Mouse (Mus musculus) A20 (cell line): ENCODE measurements around the gene Bag1.
"Not testable (repeated sequence)": the region's sequence is repeated elsewhere in the genome, so short reads cannot be mapped to it uniquely, and the experiment has no call there.

Experiments
- DNase-seq: peaks from one replicate; pipeline ENCODE4 v3.0.0-alpha.2; 2011; ENCODE audit warnings: low read depth, low spot score

Gene Bag1

DNA sequence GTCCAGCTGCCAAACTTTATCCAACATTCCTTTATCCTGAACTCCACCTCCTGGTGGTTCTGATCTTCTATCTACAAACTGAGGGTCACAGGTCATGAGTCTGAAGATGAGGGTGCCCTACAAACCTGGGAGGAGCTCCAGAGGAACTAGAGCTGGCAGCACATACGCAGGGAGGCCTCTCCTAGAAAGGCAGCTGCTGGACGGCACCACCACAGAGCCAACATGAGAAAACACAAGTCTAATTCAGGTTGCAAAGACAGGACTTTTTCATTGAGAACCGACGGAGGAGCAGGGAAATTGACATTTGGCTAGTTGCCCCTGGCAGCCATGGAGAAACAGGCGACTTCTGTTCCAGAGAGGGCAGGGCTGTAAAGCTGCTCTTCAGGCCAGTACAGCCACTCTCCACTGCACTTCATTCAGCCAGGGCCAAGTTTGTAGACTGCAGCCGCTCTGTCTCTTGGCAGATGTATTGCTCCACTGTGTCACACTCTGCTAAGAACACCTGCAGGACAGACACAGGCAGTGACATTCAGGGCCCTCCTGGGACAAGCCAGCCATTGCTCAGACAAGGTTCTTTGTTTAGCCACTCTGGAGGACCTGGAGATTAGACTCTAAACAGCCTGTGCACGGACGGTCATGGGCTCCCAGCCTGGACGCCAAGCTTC lies 11.8 kb downstream of the Bag1 start:
- peak; percentile 20 for DNase-seq

DNA sequence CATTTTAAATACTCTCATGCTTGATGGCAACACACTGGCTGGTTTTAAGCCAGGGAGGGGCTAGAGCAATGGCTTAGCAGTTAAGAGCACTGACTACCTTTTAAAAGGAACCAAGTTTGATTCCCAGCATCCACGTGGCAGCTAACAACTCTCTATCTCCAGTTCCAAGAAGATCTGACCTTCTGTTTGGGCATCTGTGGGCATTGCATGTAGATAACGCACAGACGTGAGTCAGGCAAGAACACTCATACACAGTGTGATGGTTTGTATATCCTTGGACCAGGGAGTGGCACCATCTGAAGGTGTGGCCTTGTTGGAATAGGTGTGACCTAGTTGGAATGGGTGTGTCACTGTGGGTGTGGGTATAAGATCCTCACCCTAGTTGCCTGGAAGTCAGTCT lies 13.7 kb downstream of the Bag1 start:
- DNase-seq: not testable (repeated sequence)

DNA sequence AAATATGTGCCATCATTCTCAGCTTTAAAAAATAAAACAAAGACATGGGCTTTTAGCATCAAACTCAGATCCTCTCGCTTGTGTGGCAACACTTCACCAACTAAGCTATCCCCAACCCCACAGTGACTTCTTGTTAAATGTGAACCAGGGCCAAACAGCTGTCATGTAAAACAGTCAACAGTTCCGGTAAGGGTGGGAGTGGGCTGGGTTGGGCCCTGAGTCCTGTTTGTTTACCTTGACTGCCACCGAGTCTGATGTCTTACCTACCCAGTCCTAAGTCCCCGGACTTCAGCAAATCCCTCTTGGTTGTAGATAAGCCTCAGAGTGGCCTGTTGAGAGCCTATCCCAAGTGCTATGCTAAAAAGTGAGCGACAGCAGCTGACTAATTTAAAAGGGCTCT lies 14.4 kb downstream of the Bag1 start:
- DNase-seq: no peak

DNA sequence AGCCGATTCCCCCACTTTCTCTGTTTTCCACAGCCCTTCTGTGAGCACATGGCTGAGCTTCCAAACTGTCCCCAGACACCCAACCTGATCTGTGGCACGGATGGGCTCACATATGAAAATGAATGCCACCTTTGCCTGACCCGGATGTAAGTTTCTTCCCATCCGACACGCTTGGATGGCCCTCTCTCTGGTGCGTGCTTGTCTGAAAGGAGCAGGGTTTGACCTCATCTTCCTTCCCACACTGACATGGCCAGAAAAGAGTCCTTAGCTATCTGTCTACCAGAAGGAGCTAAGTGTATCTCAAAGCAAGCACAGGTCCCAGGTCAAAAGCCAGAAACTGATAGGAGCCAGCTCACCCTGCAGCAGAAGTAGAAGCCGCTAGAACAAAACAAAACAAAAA lies 19.0 kb downstream of the Bag1 start:
- peak; percentile 53 for DNase-seq

DNA sequence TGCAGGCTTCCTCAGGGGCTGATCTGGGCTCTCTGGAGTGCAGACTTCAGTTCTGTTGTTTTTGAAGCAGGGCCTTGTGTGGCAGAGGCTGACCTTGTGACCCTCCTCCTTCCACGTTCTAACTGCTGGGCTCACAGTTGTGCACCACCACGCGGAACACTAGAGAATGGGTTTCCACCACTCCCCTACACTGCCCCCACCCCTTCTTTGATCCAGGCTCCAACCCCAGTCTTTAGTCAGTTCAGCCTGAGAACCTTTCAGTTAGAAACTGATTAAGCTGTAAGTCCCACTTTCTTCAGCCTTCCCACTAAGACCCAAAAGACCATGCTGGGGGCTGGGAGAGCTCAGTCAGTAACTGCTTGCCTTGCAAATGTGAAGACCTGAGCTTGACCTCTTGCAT lies 22.5 kb downstream of the Bag1 start:
- no peak for DNase-seq

DNA sequence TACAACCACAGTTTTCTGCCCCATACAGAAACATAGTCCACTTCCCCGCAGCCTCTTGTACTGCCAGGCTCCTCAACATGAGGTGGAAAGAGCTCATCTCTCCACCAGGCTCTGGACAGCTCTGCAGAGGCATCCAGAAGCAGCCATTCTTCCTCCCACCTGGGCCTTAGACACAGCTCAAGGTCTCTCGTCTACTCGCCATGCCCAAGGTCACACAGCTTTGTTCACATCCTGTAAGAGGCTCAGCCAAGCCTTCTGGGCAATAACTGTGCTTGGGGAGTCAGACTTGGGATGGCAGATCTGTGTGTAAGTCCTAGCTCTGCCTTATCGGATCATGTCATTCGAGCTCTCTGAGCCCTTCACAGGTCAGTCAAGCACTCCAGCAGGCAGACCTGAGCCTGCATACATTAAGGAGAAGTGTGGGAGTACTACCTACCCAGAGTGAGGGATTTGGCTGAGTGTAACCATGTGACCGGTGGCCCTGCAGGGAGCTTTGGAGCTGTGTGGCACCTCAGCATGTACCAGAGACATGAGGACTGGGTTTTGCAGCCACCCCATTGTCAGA lies 24.9 kb downstream of the Bag1 start:
- no peak for DNase-seq

DNA sequence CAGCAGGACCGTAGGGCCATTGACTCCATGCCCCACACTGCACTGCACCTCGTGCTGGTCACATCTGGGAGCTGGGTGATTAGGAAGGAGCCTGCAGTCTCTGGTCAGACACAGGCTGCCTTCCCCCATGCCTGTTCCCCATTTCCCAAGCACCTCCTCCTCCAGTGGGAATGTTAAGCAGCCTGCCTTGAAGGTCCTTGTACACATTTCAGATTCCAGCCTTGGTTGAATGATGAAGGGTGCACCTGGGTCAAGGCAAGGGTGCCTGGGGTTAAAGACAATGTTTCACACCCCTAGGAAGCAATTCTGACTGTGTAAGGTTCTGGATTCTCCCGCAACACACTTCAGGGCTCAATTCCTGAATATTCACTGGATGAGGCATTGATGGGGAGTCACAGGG lies 26.8 kb downstream of the Bag1 start:
- no peak for DNase-seq

DNA sequence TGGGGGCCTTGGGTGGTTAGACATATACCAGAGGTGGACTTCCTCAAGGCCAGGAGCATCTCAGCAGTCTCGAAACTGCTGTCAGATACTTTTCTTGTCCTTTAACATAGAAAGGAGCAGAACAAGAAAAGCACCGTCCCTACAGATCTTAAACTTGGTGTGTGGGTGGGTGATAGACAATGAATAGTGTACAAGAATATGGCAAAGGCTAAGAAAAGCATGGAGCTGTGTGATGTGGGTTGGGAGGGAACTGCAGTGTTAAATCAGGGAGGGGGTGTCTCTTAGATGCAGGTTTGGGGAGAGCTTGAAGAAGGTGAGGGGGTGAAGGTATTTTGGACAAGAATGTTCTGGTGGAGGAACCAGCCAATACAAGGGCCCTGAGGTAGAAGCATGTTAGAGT lies 27.5 kb downstream of the Bag1 start:
- no peak for DNase-seq

DNA sequence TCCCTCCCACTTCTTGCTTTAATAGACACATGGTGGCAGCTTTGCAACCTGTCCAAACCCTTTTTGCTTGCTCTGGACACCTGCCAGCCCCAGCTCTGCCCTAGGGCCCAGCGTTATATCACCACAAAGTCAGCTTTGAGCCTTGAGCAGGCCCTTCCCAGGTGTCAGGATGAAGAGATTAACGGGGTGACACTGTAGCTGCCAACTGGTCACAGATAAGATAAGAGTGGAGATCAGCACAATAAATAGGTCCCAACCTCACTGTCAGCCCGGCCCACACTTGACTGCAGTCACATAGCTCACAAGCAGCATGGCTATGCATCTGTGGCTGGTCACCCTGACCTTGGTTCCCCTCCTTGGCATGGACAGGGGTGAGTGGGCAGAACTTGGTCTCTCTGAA lies 28.3 kb downstream of the Bag1 start, which contains the start of gene Spink4:
TSS of gene Spink4 (plus strand) at position 268 of the 400 bp plus-strand sequence.
- no peak for DNase-seq

DNA sequence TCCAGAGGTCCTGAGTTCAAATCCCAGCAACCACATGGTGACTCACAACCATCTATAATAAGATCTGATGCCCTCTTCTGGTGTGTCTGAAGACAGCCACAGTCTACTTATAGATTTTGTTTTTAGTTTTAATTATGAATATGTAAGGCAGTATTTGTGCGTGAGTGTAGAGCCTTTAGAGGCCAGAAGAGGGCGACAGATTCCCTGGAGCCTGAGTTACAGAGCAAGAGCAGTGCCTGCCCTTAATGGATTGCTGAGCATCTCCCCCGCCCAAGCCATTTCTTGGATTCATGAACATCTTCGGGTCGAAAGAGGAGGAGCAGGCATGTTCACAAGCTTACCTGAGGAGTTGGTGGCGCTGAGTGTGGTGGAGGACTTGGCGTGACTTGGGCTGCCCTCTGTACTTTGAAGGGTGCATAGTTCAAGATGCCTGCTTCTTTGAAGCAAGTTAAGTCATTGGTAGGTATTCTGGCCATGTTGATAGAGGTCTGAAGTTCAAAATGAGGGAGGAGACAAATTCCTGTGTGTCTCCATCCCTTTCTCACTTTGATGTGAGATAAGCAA lies 31.4 kb downstream of the Bag1 start:
- peak; percentile 21 for DNase-seq

DNA sequence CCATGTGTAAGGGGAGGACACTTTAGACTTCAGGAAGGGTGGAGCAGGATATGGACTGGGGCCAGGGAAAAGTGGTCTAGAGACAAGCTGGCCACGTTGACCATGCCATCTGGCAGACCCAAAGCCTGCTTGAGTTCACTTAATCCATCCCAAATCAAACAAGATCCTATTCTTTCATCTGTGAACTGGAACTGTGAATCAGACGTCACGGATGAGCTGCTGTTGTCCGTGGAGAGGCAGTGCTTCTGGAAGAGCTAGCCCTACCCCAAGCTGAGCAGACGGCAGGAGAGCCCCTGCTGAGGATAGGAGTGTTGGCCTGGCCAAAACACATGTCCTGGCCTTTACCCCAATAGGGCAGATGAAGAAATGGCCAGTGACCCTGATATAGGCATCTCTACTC lies 32.1 kb downstream of the Bag1 start:
- no peak for DNase-seq

DNA sequence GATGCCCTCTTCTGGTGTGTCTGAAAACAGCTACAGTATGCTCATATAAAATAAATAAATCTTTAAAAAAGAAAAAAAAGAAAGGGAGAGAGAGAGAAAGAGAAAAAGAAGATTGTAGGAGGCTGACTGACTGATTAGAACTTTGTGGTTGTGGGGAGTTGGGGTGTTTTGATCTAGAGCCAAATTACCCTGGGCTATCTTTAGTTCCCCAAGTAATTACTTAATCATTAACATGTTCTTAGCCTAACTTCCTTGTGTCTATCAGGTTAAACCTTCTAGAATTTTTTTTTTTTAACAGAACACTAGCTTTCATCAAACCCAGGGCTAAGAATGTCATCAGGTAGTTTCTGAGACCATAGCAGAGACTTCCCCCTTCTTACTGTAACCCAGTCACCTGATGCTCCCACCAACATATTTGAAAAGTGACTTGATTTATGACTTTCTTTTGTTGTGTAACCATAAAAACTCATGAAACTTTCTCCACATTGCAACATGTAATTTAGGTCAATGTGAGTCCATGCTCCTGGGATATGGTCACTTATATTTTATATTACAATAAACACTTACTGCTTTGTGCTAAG lies 33.7 kb downstream of the Bag1 start:
- peak; percentile 26 for DNase-seq

DNA sequence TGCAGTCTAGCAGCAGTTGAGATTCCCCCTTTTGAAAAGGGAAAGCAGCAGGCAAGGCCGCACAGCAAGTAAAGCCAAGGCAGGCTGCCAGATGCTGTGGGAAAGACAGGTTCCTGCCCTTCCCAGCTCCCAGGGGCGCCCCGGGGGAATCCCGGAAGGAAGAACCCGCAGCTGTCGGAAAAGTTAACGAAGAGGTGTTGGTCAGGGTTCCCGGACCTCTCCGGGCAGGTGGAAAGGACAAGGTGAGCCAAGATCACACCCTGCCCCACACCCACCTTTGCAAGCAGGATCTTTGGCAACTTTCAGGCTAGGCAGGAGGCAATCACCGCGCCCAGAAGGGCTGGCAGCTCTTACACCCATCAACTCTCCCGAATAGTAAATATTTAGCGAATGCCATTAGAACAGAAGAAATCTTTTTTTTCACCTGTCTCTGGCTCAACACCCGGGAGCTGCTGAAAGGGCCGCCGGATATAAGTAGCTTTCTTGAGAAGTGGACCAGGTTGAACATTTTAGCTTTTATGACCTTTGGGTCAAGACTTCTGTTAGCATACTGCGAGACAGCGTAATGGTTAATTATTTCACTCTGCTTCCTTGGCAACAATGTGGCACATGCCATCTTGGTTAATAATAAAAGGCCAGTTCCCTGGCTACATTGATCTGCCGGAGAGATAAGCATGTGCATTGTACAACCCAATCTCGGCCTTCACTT lies 39.7 kb downstream of the Bag1 start:
- no peak for DNase-seq

DNA sequence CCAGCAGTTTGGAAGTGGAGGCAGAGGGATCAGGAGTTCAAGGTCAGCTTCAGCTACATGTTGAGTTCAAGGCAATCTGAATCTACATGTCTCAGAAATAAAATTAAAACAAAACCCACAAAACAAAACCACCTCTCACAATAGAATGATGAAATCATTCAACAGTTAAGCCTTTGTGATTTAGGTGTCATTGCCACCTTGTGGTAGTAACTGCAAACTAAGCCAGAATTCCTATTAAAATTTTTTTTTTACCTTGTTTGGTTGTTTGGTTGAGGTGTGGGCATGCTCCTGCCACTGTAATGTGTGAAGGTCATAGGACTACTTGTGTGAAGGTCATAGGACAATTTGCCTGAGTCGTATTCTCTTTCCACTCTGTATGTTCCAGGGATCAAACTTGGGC lies 41.8 kb downstream of the Bag1 start:
- peak; percentile 56 for DNase-seq

DNA sequence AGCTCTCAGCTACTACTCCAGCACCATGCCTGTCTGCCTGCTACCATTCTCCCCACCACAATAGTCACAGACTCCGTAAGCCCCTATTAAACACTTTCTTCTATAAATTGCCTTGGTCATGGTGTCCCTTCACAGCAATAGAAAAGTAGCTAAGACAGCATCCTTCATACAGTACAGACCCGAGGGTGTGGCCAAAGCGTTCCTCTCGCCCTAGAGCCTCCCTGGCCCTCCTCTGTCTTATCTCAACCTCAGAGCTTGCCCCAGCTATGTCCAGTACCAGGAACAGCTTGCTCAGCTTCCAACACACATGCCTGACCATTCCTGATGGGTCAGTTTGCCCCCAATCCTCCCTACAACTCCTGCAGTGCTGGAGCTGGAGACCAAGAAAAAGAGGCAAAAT lies 47.5 kb downstream of the Bag1 start:
- DNase-seq: no peak

DNA sequence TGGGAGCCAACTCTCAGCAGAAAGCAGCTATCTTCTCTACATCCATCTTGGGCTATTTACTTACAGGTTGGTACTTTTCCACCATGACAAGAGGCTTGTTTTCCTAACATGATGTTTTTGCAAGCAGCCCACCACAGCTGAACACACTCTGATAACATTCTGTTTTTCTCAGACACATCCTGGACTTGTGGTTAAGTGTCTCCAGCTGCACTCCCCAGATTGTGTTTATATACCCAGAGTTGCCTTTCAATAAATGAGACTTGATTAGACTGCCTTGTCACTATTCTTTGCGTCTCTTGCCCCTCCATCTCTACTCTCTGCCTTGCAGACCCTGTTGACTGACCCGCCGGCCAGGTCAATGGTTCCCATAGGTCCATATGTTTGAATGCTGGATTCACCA lies 48.0 kb downstream of the Bag1 start:
- DNase-seq: no peak

DNA sequence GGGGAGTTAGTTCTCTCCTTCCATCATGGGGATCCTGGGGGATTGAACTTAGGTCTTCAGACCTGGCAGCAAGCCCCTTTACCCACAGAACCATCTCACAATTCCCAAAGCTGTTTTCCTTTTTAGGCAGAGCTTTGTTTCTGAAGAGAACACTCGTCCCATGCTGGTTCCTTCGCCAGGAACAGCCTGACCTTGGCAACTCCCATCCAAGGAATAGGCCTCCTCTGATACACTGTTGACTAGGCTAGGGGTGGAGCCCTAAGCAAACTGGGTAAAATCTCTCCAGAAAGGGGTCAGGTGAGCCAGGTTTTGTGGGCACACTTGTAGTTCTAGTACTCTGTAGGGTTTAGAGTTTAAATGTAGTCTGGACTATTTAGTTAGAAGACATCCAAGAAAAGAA lies 48.8 kb downstream of the Bag1 start:
- no peak for DNase-seq

DNA sequence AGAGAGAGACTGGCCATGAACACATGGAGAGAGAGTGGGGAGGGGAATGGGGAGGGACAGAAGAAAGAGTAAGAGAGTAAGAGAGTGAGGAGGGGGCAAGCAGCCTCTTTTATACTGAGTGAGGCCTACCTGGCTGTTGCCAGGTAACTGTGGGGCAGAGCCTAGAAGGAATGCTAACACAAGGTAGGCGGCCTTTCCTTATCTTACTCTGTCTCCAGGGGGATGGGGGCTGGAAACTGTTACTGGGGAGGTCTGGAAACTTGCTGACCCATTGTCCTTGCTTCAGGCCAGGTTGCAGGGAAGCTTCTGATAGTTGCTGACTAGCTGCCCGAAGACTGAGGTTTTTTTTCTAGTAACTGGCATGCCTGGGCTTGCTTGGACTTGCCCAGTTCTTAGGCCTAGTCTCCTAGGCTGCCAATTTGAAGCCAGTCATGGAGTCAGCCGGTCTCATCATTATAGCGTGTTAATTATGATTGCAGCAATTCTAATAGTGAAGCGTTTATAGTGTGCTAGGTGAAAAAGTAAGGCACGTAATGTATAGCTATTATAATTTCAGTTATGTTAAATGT lies 49.5 kb downstream of the Bag1 start:
- DNase-seq: no peak

DNA sequence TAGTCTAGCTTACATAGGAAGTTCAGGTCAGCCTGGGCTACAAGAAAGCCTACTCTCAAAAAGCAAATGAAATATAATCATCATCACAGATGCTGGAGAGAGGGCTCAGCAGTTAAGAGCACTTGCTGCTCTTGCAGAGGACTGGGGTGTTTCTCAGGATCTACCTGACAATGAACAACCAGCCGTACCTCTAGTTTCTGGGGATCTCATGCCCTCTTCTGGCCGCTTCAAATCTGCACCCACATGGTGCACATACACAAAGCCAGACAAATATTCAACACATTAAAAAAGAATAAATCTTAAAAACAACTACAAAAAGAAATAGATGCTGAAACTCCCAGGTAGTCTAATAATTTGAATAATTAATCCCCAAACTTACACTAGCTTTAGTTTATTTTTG lies 52.4 kb downstream of the Bag1 start:
- DNase-seq: peak; percentile 30

DNA sequence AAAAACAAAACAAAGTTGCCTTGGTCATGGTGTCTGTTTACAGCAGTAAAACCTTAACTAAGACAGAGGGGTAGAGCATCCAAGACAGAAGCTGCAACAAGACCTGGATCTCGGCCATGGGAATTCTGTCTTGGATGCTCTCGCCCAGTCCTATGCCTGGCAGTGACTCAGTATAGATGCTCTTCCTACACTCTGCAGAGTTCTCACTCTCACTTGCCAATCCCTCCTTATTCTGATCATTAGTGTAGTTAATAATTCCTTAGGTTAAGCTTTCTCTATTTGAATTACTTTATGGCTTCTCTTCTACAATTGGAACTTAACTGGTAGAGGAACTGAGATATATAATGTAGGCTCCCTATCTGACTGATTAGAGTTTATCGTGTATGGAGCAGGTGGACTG lies 53.0 kb downstream of the Bag1 start:
- no peak for DNase-seq

DNA sequence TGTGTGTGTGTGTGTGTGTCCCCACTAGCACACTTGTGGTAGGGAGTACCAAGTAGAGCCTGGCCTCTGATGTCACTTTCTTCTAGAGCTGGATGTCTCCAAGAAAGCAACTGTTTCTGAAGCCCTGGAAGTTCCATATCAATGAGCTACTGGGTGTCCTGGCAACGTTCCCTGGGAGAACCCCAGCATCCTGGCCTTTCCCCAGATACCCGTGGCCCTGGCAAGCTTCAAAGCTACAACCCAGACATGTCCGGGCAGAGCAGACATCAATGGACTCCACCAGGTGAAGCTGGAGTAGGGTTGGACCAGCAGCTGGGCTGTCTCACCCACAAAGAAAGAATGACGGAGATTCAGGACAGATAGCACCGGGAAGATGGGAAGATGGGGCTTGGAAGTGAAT lies 56.9 kb downstream of the Bag1 start:
- no peak for DNase-seq

DNA sequence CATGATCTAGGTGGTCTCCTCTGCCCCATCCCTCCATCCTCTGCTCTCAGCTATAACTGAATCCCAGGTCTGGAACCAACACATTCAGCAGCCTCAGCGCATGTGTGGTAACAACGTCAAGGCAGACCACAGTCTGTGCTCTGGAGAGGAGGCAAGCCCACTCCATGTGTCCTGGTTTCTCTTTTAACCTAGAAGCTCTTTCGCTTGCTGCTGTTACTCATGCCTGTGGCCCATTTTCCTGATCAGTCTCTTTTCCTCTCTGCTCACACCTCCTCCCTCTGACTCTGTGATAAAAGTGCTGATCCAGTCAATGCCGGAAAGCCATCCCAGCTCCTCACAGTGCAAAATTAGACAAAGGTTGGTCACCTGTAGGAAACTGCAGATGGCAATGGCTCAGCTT lies 58.1 kb downstream of the Bag1 start:
- DNase-seq: no peak
